Mouse (Mus musculus) right cerebral cortex, postnatal 25 days (tissue): ENCODE data around the gene Pacsin1.
A peak's percentile ranks its signal among the peaks of the same experiment; 100 is the strongest.
"Not testable (repeated sequence)": the region's sequence is repeated elsewhere in the genome, so short reads cannot be mapped to it uniquely, and the experiment has no call there.

Experiments used
- DNase-seq: peaks from one replicate; pipeline ENCODE4 v3.0.0; 2022

The Pacsin1 gene

DNA sequence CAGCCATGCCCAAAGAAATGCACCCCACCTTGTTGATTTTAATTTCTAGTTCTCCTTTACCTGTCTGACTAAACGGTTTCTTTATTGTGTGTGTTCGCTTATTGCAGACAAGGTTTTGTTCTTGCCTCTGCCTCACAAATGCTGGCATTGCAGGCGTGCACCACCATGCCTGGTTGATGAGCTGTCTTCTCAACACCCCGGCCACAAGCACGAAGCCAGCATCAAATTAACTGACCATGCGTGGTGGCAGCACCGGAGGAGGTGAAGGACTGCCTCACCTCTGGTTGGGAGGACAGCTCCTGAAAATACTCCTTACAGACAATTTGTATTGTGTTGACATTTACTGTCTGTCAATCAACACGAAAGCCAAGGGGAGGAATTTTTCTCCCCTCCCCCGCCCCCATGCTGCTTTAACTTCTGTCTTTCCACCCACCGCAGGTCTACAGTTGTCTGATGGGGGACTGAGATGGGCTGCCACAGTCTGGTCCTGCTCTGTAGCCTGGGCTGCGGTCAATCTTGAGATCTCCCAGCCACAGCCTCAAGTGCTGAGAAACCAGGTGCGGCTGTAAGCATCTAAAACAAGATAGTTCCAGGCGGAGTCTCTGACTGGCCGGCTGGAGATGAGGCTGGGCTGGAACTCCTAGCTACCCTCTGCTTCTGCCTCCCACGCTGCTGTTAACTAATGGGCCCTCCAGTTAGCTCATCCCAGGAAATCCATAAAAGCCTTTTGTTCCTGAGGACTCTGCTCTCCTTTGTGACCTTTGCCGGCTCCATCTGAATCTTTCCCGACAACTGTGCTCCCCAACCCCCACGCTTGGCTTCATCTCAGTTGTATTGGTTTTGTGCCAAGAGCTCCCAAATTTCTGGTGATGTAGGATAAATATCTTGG is 18.9 kb upstream of the Pacsin1 start, which contains the start of gene Rps10:
TSS of gene Rps10 (minus strand) at position 538 of the 889 bp plus-strand sequence.
- DNase-seq, result no peak

DNA sequence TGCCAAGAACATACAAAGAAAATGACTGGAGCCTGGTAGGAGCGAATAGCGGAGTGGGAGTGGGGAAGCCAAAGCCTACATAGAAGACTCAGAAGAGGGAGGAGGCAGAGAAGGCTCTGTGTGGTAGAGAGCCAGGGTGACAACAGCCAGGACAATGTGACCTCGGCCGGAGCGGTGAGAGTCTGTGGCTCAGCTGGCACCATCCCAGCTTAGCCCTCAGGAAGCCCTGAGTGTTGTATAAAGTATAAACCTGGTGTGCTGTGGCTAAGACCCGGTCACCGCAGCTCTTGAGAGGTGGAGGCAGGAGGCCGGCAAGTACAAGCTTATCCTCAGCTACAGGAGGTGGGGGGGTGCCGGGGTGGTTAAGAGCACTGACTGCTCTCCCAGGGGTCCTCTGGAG is 18.0 kb upstream of the Pacsin1 start:
- DNase-seq, result no peak

DNA sequence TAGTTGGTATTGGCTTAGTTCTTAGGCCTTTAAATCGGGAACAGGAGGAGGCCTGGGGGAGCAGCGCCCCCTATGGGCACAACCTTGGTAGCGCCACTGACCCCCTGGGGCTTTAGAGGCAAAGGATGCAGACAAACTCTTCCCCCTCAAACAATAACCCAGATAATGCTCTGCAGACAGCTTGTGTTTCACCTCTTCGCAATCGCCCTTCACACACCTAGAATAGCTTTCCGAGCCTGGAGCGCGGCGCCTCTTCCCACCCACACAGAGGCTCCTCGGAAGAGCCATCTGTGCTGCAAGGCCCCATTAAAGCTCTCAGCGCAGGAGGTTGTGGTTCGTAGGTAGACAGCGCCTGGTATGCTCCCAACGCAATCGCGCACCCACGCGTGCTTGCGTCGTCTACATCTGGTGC is 16.4 kb upstream of the Pacsin1 start:
- peak; percentile 85 for DNase-seq

DNA sequence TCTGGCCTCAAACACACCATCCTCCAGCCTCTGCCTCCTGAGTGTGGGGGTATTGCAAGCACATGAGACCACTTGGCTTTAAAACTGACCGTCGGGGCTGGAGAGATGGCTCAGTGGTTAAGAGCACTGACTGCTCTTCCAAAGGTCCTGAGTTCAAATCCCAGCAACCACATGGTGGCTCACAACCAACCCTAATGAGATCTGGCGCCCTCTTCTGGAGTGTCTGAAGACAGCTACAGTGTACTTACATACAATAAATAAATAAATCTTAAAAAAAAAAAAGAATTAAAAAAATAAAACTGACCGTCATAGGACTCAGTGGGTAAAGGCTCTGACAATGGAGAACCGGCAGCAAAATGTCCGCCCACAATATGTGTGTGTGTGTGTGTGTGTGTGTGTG is 15.5 kb upstream of the Pacsin1 start:
- not testable (repeated sequence) for DNase-seq

DNA sequence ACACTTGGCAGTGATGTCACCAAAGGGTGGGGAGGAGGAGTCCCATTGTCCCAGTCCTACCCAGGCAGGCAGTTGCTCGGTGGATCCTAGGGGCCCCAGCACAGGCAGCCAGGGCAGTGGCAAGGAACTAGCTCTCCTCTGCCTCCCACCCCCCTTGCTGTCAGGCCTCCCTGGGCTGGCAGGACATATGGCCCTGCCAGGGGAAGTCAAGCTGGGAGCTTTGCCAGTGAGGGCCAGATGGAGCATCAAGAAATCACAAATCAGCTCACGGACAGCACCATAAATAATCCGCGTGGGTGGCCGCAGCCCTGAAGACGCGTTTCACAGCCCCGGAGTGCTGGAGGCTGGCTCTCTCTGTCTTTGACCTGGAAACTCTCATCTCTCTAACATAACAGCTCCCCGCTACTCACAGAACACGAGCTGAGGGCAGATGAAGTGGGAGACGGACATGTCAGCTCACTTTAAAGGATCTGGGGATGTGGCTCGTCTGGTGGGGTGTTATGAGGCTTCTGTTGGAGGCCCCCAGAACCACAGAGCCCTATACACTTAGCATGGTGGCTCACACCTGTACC is 12.7 kb upstream of the Pacsin1 start:
- peak; percentile 82 for DNase-seq

DNA sequence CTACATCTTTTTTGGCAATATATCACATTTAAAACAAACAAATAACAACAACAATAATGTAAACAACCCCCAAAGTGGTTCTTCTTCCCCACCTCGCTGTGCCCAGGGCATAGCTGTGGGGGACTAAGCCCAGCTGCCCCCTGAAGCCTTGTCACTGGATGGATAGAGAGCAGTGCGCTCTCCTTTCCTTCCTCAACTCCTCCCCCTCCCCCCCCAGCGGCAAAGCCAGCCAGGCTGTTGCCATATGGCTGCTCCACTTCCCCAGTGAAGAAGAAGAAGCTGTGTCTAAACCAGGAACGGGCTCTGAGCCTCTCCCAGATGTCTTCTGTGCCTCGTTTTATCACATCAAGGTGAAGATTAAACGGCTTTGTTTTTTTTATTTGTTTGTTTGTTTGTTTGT is 12.2 kb upstream of the Pacsin1 start:
- peak; percentile 34 for DNase-seq

DNA sequence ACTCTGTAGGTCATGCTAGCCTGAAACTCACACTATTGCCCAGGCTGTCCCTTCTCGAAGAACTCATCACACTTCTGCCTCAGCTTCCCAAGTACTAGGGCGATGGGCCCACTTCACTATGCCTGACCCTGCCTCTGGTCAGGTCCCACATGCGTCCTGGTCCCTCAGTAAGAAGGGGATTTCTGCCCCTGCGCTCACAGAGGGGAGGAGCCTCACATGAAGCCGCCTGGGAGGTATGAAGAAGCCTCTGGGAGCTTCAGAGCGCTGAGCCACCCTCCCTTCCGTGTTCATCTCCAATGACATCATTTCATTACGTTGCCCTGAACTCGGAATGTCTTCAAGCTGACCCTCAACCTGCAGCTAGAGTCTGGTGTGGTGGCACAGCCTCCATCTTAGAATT is 11.6 kb upstream of the Pacsin1 start:
- no peak for DNase-seq

DNA sequence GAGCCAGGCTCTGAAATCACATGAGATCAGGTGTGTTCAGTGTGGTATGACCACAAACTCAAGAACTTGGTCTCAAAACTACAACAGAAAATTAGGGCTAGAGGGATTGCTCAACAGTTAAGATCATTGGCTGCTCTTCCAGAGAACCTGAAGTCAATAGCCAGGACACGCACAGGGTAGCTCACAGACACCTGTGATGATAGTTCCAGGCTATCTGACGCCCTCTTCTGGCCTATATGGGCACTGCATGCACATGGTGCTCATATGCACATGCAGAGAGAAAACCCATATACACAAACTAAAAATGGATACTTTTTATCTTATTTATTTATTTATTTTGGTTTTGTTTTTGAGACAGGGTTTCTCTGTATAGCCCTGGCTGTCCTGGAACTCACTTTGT is 10.7 kb upstream of the Pacsin1 start:
- DNase-seq, result no peak

DNA sequence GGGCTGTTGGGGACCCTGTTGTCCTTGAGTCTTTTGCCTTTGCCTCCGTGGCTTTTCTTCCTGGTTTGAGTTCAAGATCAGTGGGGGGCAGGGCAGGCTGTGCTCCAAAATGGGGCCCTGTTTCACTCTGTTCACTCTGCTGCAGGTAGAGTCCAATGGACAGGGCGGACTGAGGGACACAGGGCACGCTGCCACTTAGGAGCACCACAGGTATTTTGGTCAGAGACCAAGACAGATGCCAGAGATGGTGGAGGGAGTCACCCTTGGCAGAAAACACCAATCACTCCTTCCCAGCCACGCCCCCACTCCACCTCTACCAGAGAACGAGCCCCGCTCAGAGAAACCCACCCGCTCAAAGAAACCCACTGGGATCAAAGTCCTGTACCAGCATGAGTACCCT is 9.5 kb upstream of the Pacsin1 start:
- DNase-seq, result no peak

DNA sequence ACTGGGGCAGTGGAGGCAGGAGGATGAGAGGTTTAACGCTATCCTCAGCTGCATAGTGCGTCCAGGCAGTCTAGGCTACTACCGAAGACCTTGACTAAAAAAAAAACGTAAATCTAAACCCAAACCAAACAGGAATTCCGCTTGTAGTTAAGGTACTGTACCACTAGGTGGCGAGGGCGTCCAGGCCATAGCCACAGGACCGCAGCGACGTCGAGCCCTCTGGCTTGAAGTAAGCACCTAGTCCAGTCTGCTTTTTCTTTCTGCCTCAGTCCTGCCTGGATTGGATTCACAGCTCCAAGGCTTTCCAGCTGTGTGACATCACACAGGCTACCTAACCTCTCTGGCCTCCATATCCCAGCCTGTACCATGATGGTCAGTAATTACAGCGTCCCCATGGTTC is 5.1 kb upstream of the Pacsin1 start:
- DNase-seq, result peak; percentile 37

DNA sequence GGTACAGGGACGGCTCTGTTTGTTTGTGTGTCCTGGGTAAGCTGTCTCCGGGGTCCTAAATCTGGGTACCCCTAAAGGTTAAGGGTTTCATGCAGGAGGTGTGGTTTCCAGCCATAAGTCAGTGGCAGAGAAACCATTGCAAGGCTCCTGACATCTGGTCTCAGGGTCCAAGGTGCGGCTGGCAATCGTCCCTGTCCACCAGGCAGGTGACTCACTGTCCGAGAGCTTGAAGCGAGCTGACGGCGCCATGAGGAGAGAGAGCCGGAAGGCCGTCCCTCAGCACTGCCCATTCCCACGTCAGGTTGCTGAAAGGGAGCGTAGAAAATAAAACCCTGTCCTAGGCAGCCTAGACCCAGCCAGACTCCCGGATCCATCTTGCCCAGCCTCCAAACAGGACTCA is 4.7 kb upstream of the Pacsin1 start:
- DNase-seq, result no peak

DNA sequence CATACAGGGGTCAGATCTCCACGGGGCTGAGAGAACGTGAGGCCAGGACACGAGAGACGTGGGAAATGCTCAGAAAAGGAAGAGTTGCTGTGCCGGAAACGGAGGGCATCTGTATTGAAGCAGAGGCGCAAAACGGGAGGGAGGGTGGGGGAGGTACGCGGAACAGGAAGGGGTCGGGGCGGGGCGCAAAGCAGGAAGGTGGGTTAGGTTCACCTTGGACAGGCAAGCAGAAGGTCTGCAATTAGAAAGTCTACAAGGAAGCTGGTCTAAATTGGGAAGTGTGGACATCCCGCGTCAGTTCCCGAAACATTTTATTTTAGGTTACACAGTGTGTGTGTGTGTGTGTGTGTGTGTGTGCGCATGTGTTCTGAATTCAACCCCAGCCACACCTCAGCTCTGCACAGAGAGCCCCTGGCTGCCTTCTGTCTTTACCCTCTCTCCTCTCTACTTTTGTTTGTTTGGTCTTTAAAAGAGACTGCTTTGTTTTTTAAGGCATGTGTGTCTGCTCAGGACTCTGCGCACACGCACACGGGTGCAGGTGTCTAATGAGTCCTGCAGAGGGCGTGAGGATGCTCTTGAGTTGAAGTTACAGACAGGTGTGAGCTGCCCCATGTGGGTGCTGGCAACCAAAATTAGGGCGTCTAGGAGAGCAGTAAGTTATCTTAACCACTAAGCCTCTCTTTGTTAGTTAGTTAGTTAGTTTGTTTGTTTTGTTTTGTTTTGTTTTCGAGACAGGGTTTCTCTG is 3.1 kb upstream of the Pacsin1 start:
- DNase-seq, result no peak

DNA sequence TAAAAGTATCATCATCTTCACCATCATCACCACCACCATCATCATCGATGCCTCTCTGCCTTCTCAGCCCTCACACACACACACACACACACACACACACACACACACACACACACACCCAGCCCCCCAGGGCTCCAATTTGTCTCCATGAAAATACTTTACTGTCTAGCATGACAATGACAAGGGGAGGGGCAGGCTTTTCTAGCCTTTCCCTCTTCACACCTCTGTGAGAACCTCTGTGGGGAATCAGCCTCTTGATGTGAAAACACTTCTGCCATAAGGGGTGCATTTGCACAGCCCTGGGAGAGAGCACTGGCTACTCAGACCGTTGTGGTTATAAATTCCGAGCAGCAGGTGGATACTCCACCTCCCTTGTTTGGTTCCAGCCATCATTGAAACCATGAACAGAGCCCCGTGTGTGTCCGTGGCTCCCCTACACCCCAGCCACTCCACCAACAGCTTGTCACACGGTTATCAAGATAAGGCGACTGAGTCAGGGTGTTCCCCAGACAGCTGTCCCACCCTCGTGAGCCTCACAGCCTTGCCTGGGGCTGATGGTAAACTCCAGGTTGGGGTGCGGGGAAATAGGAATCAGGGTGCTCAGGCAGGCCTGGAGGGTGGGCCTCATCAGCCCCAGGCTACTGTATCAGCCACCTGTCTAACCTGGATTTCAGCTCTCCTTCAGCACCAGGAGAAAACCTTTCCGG is 1.9 kb upstream of the Pacsin1 start:
- no peak for DNase-seq

DNA sequence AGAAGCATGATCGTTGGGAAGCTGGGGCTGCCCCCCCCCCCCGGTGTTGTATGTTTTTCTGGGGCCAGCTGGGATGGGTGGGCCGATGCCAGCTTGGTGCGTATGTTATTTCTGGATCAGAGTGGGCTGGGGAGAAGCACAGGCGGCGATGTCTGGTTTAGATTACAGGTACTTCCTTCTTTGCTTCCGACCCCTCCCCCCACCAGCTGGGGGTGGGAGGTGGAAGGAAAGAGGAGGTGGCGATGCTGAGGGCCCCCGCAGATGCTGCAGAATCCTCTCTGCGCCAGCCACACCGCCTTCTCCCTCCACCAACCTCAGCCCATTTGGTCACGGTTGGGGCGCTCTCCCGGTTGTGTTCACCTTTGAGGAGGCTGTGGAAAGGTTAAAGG is 696 bp downstream of the Pacsin1 start:
- peak; percentile 83 for DNase-seq

DNA sequence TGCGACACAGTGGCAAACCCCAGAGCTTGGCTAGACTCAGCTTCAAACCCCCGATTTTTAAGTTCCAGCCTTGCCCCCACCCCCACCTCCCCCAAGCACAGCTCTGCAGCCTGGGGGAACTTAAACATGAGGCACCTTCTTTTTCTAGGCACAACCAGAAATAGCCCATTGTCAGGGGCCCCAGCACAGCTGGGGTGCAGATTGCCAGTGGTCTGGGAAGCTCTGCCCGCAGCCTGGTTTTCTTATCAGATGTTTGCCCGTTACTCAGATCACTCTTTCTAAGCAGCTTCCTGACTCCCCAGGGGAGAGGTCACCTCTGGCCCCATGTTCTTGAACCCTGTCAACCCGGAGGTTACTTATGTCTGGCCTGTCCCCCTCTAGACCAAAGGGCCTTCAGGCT is 1.1 kb downstream of the Pacsin1 start:
- DNase-seq, result no peak

DNA sequence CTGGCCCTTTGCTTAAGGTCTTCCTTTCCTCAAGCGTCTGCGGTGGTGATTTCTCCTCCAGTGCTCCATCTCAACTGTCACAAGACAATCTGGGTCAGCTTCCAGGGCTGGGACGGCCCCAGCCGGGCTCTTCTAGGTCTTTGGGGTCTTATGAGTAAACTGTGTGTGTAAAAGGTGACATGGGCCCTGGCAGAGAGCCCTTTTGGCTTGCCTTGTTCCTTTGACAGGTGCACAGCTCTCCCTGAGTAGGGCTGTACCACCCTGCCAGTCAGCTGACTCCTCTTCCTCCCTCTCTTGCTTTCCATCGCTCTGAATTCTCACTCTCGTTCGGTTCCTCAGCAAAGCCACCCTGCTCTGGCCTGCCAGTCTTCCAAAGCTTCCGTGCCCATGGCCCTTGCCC is 1.8 kb downstream of the Pacsin1 start:
- peak; percentile 52 for DNase-seq

DNA sequence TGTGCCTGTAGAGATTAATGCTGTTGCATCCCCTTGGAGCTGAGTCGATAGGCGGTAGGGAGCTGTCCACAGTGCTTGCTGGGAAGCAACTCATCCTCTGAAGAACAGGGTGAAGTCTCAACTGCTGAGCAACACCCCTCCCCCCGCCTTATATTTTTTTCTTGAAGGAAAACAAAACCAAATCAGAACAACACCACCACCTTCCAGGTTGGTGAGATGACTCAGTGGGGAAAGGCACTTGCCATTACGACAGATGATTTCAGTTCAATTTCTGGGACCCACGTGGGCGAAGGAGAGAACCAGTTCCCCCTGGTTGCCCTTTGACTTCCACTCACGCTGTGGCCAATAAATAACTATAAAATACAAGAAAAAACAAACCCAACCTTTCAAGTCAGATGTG is 3.5 kb downstream of the Pacsin1 start:
- no peak for DNase-seq

DNA sequence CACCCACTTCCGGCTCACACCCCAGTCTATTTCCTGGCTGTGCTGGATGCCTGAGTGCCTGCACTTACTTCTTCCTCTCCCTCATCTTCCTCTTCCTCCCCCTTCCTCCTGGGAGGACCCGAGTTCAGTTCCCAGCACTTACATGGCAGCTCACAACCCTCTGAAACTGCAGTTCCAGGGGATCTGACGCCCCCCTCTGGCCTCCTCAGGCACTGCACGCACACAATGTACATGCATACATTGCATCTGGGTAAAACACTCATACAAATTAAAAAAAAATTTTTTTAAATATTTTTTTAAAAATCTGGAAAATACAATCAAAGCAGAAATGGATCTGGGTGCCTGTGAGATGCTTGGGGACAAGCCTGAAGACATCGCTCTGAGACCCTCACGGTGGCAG is 16.4 kb downstream of the Pacsin1 start:
- DNase-seq, result no peak

DNA sequence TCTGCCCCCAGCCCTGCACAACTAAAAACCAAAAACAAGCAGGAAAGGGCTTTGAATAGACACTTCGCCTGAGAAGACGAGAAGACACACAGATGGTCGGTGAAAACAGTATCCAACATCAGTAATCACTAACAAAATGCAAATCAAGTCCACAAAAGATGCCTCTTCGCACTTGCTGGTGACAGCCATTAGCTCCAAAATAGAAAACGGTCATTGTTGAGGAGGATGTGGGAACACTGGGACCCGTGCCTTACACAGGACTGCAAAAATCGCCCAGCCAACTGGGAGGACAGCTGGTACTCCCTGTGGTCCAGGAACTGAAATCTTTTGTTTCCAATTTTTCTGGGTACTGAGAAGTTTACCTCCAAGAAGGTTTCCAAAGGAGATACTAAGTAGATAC is 18.6 kb downstream of the Pacsin1 start:
- DNase-seq, result no peak

DNA sequence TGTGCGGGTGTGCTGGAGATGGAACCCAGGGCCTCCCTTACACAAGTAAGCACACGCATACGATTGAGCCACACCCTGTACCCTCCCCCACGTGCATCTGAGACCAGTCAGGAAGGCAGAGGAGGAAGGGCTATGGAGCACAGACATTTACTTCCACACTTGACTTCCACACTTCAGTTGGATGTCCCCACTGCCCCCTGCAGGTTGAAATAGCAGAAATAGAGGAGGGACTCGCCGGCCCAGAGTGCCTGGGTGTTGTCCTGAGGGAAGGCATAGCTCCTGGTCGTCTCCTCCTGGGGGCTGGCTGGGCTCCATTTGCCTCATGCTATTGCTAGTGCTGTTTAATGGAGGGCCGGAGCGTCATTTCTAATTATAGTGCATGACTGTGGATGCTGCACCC is 20.1 kb downstream of the Pacsin1 start:
- DNase-seq, result no peak

DNA sequence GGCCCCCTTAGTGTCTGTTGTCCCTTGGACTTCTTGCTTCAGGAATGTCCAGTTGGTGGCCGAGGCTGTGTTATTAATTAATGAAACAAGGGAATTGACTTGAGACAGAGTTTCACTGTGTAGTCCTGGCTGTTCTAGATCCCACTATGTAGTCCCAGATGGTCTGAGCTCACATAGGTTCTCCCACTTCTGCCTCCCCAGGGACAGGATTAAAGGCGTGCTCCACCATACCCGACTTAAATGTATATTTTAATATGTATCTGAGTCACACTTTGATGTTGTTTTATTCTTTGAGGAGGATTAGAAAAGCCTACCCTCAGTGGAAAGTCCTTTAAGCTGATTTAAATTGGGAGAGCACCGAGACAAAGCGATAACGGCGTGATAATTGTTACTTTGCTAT is 21.0 kb downstream of the Pacsin1 start:
- DNase-seq, result no peak

DNA sequence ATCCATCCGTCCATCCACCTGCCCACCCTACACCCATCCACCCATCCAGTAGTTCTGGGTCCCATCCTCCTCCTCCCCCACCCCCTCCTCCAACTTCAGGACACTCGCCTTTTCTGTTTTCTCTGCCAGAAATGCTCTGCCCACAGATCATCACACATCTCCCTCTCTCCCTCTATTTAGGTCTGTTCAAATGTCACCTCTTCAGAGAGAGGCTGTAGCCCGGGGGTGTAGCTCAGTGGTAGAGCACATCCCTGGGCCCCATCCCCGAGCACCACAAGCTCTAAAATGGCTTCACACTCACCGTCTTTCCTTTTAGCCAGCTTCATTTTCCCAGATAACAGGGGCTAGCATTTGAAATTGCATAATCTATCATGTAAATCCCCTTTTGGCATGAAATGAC is 22.4 kb downstream of the Pacsin1 start:
- no peak for DNase-seq
